Mouse (Mus musculus) B cell, adult 62 days (primary cell): ENCODE data around the gene Lypd6b. TPM values are rescaled to one million over a fixed set of nuclear protein-coding genes. Genes with fewer than 3 reads are reported as not detected.

Experiments
- total RNA-seq: library from RNA; stranded (reverse); gene quantifications from 4 replicates; pipeline ENCODE4 v1.2.4, GENCODE M21; 2023

Gene Lypd6b
- not detected in 4 replicates for total RNA-seq

DNA sequence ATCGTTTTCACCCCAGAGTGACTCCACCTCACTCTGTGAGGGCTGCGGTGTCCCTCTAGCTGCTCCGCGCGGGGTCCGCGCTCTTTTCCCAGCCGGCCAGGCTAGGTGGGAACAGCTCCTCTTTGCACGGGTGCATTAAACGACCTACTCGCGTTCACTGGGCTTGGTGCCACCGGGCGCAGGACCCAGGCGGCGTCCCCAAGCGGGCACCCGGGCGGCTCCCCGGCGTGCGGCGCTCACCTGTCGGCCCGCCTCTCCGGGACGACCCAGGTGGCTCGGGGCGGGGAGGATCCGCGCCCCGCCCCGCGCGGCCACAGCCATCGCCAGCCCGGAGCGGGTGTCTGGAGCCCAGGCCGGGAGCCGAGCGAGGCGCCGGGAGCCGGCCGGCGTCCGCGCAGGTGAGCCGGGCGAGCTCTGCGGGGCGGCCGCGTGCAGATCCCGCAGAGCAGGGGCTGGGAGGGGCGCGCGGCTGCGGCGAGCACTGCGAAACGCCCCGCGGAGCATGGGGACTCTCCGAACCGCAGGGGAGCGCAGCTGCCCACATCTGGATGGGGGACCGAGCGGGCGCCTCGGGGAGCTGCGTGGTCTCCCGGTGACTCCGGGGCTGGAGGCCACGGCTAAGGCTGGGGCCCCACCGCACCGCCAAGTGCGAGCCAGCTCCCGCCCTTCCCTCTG lies at the start of gene Lypd6b:
TSS of gene Lypd6b (plus strand) at position 313 of the 675 bp plus-strand sequence.

Other genes with a start within 250 kb of the Lypd6b start
- 0.57 to 0.94 TPM in 2 of 4 replicates, not detected in the others for gene Kif5c, start 168.4 kb upstream of the Lypd6b start, total RNA-seq